ENCODE assay signal across 10 mouse cellular contexts in the genomic region with DNA sequence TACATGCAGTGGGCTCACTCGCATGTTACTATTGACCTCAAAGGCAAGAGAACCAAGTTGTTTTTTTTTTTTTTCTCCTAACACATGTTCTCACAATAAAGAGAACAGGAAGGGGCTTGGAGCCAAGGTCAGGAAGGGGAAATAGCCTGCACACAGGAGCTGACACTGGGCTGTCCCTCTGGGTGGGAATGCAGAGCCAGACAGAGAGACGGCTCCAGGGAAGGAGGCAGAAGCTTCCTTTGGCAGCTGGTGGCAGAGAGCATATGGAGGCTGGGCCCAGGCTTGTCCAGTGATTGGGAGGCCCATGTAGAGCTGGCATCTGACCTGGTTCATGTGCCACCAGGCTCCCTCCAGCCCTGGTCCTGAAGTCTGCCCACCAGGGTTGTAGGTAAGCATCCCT. TPM values are rescaled to one million over a fixed set of nuclear protein-coding genes. Genes with fewer than 3 reads are reported as not detected.
DNase-seq lines count a peak whose midpoint lies in the region; ATAC-seq lines count a peak whose summit lies in the region.
"Had no signal": no experiment of that assay in that cellular context is flagged by ENCODE, and none has a peak within 500 bp of the region (broad histone marks: within the 10 kb centered on the region; RNA-seq: fewer than 3 reads in every experiment).

No protein-coding gene starts in this region.

- H3K4me3 ChIP-seq in kidney, embryonic 15.5 days (replicated peaks) = no peak overlapping the region
- no peak overlapping the region for H3K4me3 ChIP-seq in forebrain, embryonic 16.5 days (replicated peaks; ENCODE audit: low read length)
- H3K4me3 ChIP-seq in forebrain, embryonic 12.5 days (replicated peaks) = no peak overlapping the region
- H3K4me3 ChIP-seq: erythroblast, embryonic 14.5 days; limb, embryonic 13.5 days had no signal

- no peaks in the 10 kb centered on the region for H3K9me3 ChIP-seq in kidney, embryonic 15.5 days (replicated peaks)
- H3K9me3 ChIP-seq in forebrain, embryonic 16.5 days (ENCODE audit: control insufficient read depth, low read length) = no peaks in the 10 kb centered on the region
- H3K9me3 ChIP-seq in forebrain, embryonic 12.5 days = no peaks in the 10 kb centered on the region
- H3K9me3 ChIP-seq: limb, embryonic 13.5 days had no signal

- H3K36me3 ChIP-seq in kidney, embryonic 15.5 days = no peaks in the 10 kb centered on the region
- H3K36me3 ChIP-seq in forebrain, embryonic 16.5 days (ENCODE audit: control insufficient read depth, insufficient read depth) = no peaks in the 10 kb centered on the region
- no peaks in the 10 kb centered on the region for H3K36me3 ChIP-seq in forebrain, embryonic 12.5 days (replicated peaks)
- H3K36me3 ChIP-seq: limb, embryonic 13.5 days had no signal

- no peaks in the 10 kb centered on the region for H3K27me3 ChIP-seq in kidney, embryonic 15.5 days
- H3K27me3 ChIP-seq in forebrain, embryonic 16.5 days (replicated peaks; ENCODE audit: control insufficient read depth, insufficient read depth, low read length) = no peaks in the 10 kb centered on the region
- no peaks in the 10 kb centered on the region; the same call in 1 of the 2 replicates for H3K27me3 ChIP-seq in forebrain, embryonic 12.5 days
- H3K27me3 ChIP-seq: limb, embryonic 13.5 days had no signal

- no peak for ATAC-seq in kidney, embryonic 15.5 days (replicated peaks; ENCODE audit: low FRiP score)
- ATAC-seq in forebrain, embryonic 16.5 days = no peak
- ATAC-seq in forebrain, embryonic 12.5 days (ENCODE audit: low FRiP score) = no peak

- DNase-seq in adrenal gland, postnatal 14 days = peak; percentile 33
- DNase-seq in adrenal gland, adult 8-10 months = no peak
- peak; percentile 26 to 44 for DNase-seq in kidney, adult 8-10 months
- DNase-seq in kidney, postnatal 14 days = peak; percentile 64
- peak; percentile 77 for DNase-seq in lung, postnatal 36 days

- peaks cover 66% of the 10 kb centered on the region for H3K4me1 ChIP-seq in kidney, embryonic 15.5 days
- H3K4me1 ChIP-seq in forebrain, embryonic 16.5 days (replicated peaks; ENCODE audit: control insufficient read depth, insufficient read depth, low read length) = peaks cover 8% of the 10 kb centered on the region
- H3K4me1 ChIP-seq in forebrain, embryonic 12.5 days = peaks cover 17% of the 10 kb centered on the region

- no peak overlapping the region for H3K27ac ChIP-seq in kidney, embryonic 15.5 days
- H3K27ac ChIP-seq in forebrain, embryonic 16.5 days (ENCODE audit: low read length) = no peak overlapping the region
- no peak overlapping the region for H3K27ac ChIP-seq in forebrain, embryonic 12.5 days
- H3K27ac ChIP-seq: limb, embryonic 13.5 days had no signal

- WGBS in kidney, embryonic 15.5 days = 60% methylated on average over 2 of the region's 2 CpGs
- 80% methylated on average over 2 of the region's 2 CpGs for WGBS in forebrain, embryonic 16.5 days
- WGBS in forebrain, embryonic 12.5 days = 96% methylated on average over 2 of the region's 2 CpGs

- H3K9ac ChIP-seq in kidney, embryonic 15.5 days = no peak overlapping the region
- no peak overlapping the region for H3K9ac ChIP-seq in forebrain, embryonic 16.5 days (replicated peaks; ENCODE audit: low read depth, low read length)
- no peak overlapping the region for H3K9ac ChIP-seq in forebrain, embryonic 12.5 days
- H3K9ac ChIP-seq: limb, embryonic 13.5 days had no signal

- no peak overlapping the region for H3K4me2 ChIP-seq in kidney, embryonic 15.5 days
- H3K4me2 ChIP-seq in forebrain, embryonic 16.5 days (ENCODE audit: low read length) = no peak overlapping the region
- no peak overlapping the region for H3K4me2 ChIP-seq in forebrain, embryonic 12.5 days
- H3K4me2 ChIP-seq: limb, embryonic 13.5 days had no signal

RNA-seq across cellular contexts. Expression of a gene that starts 2.8 kb away (rescaled TPM):
- total RNA-seq in adrenal gland, postnatal 14 days (2021) = 32.9 and 38.8 TPM in 2 replicates
- 10 to 100 TPM; 15.2 to 31.0 (median 22.8) TPM for total RNA-seq in adrenal gland, adult 8-10 months (2022)
- polyA plus RNA-seq in kidney, embryonic 15.5 days (2015; fragmentation: Nextera tagmentation; extraction: Ambion mirVana) = 60.9 and 77.5 TPM in 2 replicates
- 86.7 and 88.4 TPM in 2 replicates for polyA plus RNA-seq in forebrain, embryonic 16.5 days (2015; fragmentation: Nextera tagmentation; extraction: Ambion mirVana)
- polyA plus RNA-seq in forebrain, embryonic 12.5 days (2016; fragmentation: Nextera tagmentation; extraction: Ambion mirVana) = 82.4 and 83.0 TPM in 2 replicates

RNA-seq across cellular contexts. Expression of a gene that starts 33.7 kb away (rescaled TPM):
- 1.7 and 2.0 TPM in 2 replicates for total RNA-seq in adrenal gland, postnatal 14 days (2021)
- total RNA-seq in adrenal gland, adult 8-10 months (2022) = 1 to 10 TPM; 2.1 to 7.3 (median 4.7) TPM
- 10.0 and 10.9 TPM in 2 replicates for polyA plus RNA-seq in kidney, embryonic 15.5 days (2015; fragmentation: Nextera tagmentation; extraction: Ambion mirVana)
- polyA plus RNA-seq in forebrain, embryonic 16.5 days (2015; fragmentation: Nextera tagmentation; extraction: Ambion mirVana) = 23.8 and 28.4 TPM in 2 replicates
- 24.4 and 24.6 TPM in 2 replicates for polyA plus RNA-seq in forebrain, embryonic 12.5 days (2016; fragmentation: Nextera tagmentation; extraction: Ambion mirVana)
- polyA plus RNA-seq: erythroblast, embryonic 14.5 days had no signal
